Mouse (Mus musculus) kidney, adult 2 months (tissue): ENCODE data around the gene Hoxb3.

Source experiments
- CTCF ChIP-seq: fragments of 200-500 bp; conservative IDR thresholded peaks from 2 replicates; pipeline ENCODE4 v1.5.1; 2011; ENCODE audit warnings: low read depth, mild to moderate bottlenecking, control low read depth, low read length, moderate library complexity, mixed read lengths; ENCODE audit not compliant: insufficient read depth, insufficient read length
- POLR2A ChIP-seq: fragments of 200-500 bp; IDR thresholded peaks from one replicate; pipeline ENCODE4 v1.6.1; 2011; ENCODE audit warnings: low read depth, low read length, control low read depth

- TF ChIP-seq CTCF (no peak), POLR2A (no peak)
These were observed 10.9 kb downstream of the Hoxb3 start for GRCm38 (mm10) chr11:96334002-96334364.
